In the genomic region with DNA sequence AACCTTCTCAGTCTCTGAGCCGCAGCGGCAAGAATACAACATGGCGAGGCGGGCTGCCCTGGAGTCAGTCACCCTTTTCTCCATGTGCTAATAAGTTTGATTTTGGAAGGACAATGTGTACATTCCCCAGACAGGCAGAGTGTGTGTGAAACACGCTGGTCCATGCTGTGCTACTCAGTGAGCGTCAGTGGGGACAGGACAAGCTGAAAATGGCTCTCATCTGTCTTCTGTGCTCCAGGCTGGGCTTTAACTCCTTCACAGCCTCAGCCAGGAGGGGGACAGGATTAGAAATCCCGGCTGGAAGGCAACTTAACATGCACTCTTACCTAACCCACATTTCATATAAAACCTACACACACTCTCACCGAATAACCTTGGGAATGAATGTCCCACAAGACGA, we compare ENCODE assay signal across 11 mouse cellular contexts.
DNase-seq lines count a peak whose midpoint lies in the region; ATAC-seq and TF ChIP-seq lines count a peak whose summit lies in the region.
"Had no signal": no experiment of that assay in that cellular context is flagged by ENCODE, and none has a peak within 500 bp of the region (broad histone marks: within the 10 kb centered on the region; RNA-seq: fewer than 3 reads in every experiment).

No protein-coding gene starts in this region.

- peak overlapping the region; percentile 4; the same call in 1 of the 2 replicates for H3K27ac ChIP-seq in left cerebral cortex, adult 2 months
- peak overlapping the region; percentile 47 for H3K27ac ChIP-seq in embryonic facial prominence, embryonic 11.5 days (replicated peaks; ENCODE audit: low read depth, low read length)
- H3K27ac ChIP-seq in hindbrain, embryonic 15.5 days (replicated peaks), result peak overlapping the region; percentile 69
- H3K27ac ChIP-seq in neural tube, embryonic 11.5 days (ENCODE audit: low read depth, low read length), result peak overlapping the region; percentile 31
- no peak overlapping the region for H3K27ac ChIP-seq in heart, adult 2 months

- peak; percentile 86 for ATAC-seq in embryonic facial prominence, embryonic 11.5 days (replicated peaks; ENCODE audit: insufficient number of reproducible peaks, low FRiP score, low TSS enrichment, low read depth)
- ATAC-seq in hindbrain, embryonic 15.5 days (ENCODE audit: low FRiP score, low read depth), result peak; percentile 80
- ATAC-seq in neural tube, embryonic 11.5 days (ENCODE audit: insufficient read depth, low FRiP score, low TSS enrichment), result peak; percentile 82
- ATAC-seq: CD4-positive, CD25-positive, alpha-beta regulatory T cell, adult 4 months had no signal

- no peak overlapping the region for H3K9ac ChIP-seq in embryonic facial prominence, embryonic 11.5 days (replicated peaks; ENCODE audit: low read length)
- H3K9ac ChIP-seq in hindbrain, embryonic 15.5 days, result peak overlapping the region; percentile 14; the same call in 1 of the 2 replicates
- no peak overlapping the region; the same call in 1 of the 2 replicates for H3K9ac ChIP-seq in neural tube, embryonic 11.5 days (ENCODE audit: low read length)
- no peak overlapping the region for H3K9ac ChIP-seq in heart, adult 2 months (ENCODE audit: low read depth, low read length)

- no peak overlapping the region for H3K4me2 ChIP-seq in embryonic facial prominence, embryonic 11.5 days (ENCODE audit: low read depth, low read length)
- H3K4me2 ChIP-seq in hindbrain, embryonic 15.5 days, result peak overlapping the region; percentile 46
- no peak overlapping the region for H3K4me2 ChIP-seq in neural tube, embryonic 11.5 days (ENCODE audit: low read depth)

- DNase-seq in left cerebral cortex, adult 2 months (ENCODE audit: extremely low spot score in 1 of 2, low spot score in 2 of 2), result peak in 1 of 2 experiments; percentile 22
- no peak for DNase-seq in left cerebral cortex, adult 18-20 months (ENCODE audit: low spot score in 2 of 2)
- DNase-seq in embryonic facial prominence, embryonic 11.5 days (ENCODE audit: low spot score), result peak; percentile 29
- peak; percentile 65 for DNase-seq in neural tube, embryonic 11.5 days (ENCODE audit: low spot score)
- DNase-seq in heart, adult 9 months (ENCODE audit: low spot score in 2 of 2), result no peak
- no peak for DNase-seq in cerebellum, adult 11-12 months
- DNase-seq in heart, adult 2 months, result no peak
- DNase-seq: lung, adult 18-20 months had no signal

- no peak for TF ChIP-seq POLR2A in heart, adult 2 months (IDR thresholded peaks at IDR 0.05; ENCODE audit: insufficient read depth, low read depth, low read length)

- TF ChIP-seq CTCF in left cerebral cortex, adult 2 months (IDR thresholded peaks at IDR 0.05), result no peak
- TF ChIP-seq CTCF in heart, adult 2 months (IDR thresholded peaks at IDR 0.05), result no peak

- H3K4me3 ChIP-seq in left cerebral cortex, adult 2 months, result peak overlapping the region; percentile 46
- no peak overlapping the region for H3K4me3 ChIP-seq in embryonic facial prominence, embryonic 11.5 days (ENCODE audit: low read depth, low read length)
- peak overlapping the region; percentile 23 for H3K4me3 ChIP-seq in hindbrain, embryonic 15.5 days
- H3K4me3 ChIP-seq in neural tube, embryonic 11.5 days (ENCODE audit: low read depth, low read length), result no peak overlapping the region
- no peak overlapping the region for H3K4me3 ChIP-seq in heart, adult 2 months
- H3K4me3 ChIP-seq: erythroblast, embryonic 14.5 days had no signal

- H3K9me3 ChIP-seq in embryonic facial prominence, embryonic 11.5 days (replicated peaks; ENCODE audit: control insufficient read depth, low read length), result no peaks in the 10 kb centered on the region
- no peaks in the 10 kb centered on the region for H3K9me3 ChIP-seq in hindbrain, embryonic 15.5 days
- no peaks in the 10 kb centered on the region for H3K9me3 ChIP-seq in neural tube, embryonic 11.5 days (ENCODE audit: control insufficient read depth, low read length)

- H3K79me2 ChIP-seq in heart, adult 2 months (replicated peaks; ENCODE audit: control insufficient read depth, insufficient read depth, low read length), result no peaks in the 10 kb centered on the region; the same call in 1 of the 2 replicates

- 31% methylated on average over 9 of the region's 9 CpGs for WGBS in embryonic facial prominence, embryonic 11.5 days
- WGBS in hindbrain, embryonic 15.5 days, result 7% methylated on average over 9 of the region's 9 CpGs
- WGBS in neural tube, embryonic 11.5 days, result 29% methylated on average over 9 of the region's 9 CpGs
- WGBS in heart, adult 2 months, result 81% methylated on average over 9 of the region's 9 CpGs

- no peaks in the 10 kb centered on the region for H3K4me1 ChIP-seq in embryonic facial prominence, embryonic 11.5 days (ENCODE audit: control insufficient read depth, insufficient read depth, low read length)
- H3K4me1 ChIP-seq in hindbrain, embryonic 15.5 days (replicated peaks), result peaks cover 28% of the 10 kb centered on the region
- H3K4me1 ChIP-seq in neural tube, embryonic 11.5 days (ENCODE audit: control insufficient read depth, insufficient read depth, low read length), result 0 out of 2 replicates have a peak, but pooled peaks cover 3% of the 10 kb centered on the region
- H3K4me1 ChIP-seq in heart, adult 2 months (ENCODE audit: control insufficient read depth, insufficient read depth, low read length), result no peaks in the 10 kb centered on the region

- intact Hi-C loops in left cerebral cortex, adult 2 months (cut with DNase I), result loop anchor here (5.0 kb wide), 1 partner anchor 152 kb away; no protein-coding TSS in a partner anchor
- intact Hi-C loops in heart, adult 2 months (cut with DNase I), result no loop called here

- no peaks in the 10 kb centered on the region for H3K27me3 ChIP-seq in embryonic facial prominence, embryonic 11.5 days (ENCODE audit: control insufficient read depth, insufficient read depth, low read length)
- H3K27me3 ChIP-seq in hindbrain, embryonic 15.5 days, result no peaks in the 10 kb centered on the region
- H3K27me3 ChIP-seq in neural tube, embryonic 11.5 days (ENCODE audit: control insufficient read depth, insufficient read depth, low read length), result no peaks in the 10 kb centered on the region
- no peaks in the 10 kb centered on the region for H3K27me3 ChIP-seq in heart, adult 2 months (ENCODE audit: control insufficient read depth, insufficient read depth, low read length)

- no peaks in the 10 kb centered on the region for H3K36me3 ChIP-seq in embryonic facial prominence, embryonic 11.5 days (replicated peaks; ENCODE audit: control insufficient read depth, insufficient read depth, low read depth, low read length)
- H3K36me3 ChIP-seq in hindbrain, embryonic 15.5 days, result no peaks in the 10 kb centered on the region
- no peaks in the 10 kb centered on the region for H3K36me3 ChIP-seq in neural tube, embryonic 11.5 days (ENCODE audit: control insufficient read depth, insufficient read depth, low read length)
- H3K36me3 ChIP-seq in heart, adult 2 months (ENCODE audit: control insufficient read depth, insufficient read depth, low read length), result no peaks in the 10 kb centered on the region; the same call in 1 of the 2 replicates

- no peak for TF ChIP-seq EP300 in heart, adult 2 months (IDR thresholded peaks at IDR 0.05; ENCODE audit: insufficient read depth, low read depth, low read length)

Comparison
In these comparisons a context has a peak if more than half of its experiments do, and no peak if none do; other contexts are left out.
1. DNase-seq: peak in embryonic facial prominence, embryonic 11.5 days (single experiment) and neural tube, embryonic 11.5 days (single experiment); none in left cerebral cortex, adult 18-20 months (0 of 2), heart, adult 9 months (0 of 2), cerebellum, adult 11-12 months (single experiment) and heart, adult 2 months (0 of 2).
2. H3K4me3 ChIP-seq: peak in left cerebral cortex, adult 2 months (single experiment) and hindbrain, embryonic 15.5 days (single experiment); none in embryonic facial prominence, embryonic 11.5 days (single experiment), neural tube, embryonic 11.5 days (single experiment) and heart, adult 2 months (single experiment).
3. Peak in every context shown above with its lines, with median percentiles within 50 percentile points of each other: ATAC-seq.